Mouse (Mus musculus) hindbrain, embryonic 13.5 days (tissue): ENCODE data around the gene Lhpp. TPM values are rescaled to one million over a fixed set of nuclear protein-coding genes. Genes with fewer than 3 reads are reported as not detected.

Experiments
- ATAC-seq: fragments of 200-750 bp; cut with Nextera tagmentation; 2 replicates; pipeline ENCODE4 v1.8.0; 2017; ENCODE audit warnings: moderate TSS enrichment; ENCODE audit not compliant: low FRiP score
- H3K27ac ChIP-seq: fragments of 300-500 bp; sonication (generic); 2 replicates; pipeline ENCODE4 v1.5.1; 2015; ENCODE audit warnings: inconsistent platforms, mild to moderate bottlenecking, moderate library complexity
- H3K27me3 ChIP-seq: fragments of 300-500 bp; sonication (generic); 2 replicates; pipeline ENCODE4 v1.6.1; 2015; ENCODE audit warnings: mild to moderate bottlenecking, inconsistent platforms
- H3K36me3 ChIP-seq: fragments of 300-500 bp; sonication (generic); 2 replicates; pipeline ENCODE4 v1.6.1; 2015; ENCODE audit warnings: mild to moderate bottlenecking, inconsistent platforms
- H3K4me1 ChIP-seq: fragments of 300-500 bp; sonication (generic); replicated peaks from 2 replicates; pipeline ENCODE4 v1.6.1; 2015; ENCODE audit warnings: inconsistent platforms
- H3K4me2 ChIP-seq: fragments of 300-500 bp; sonication (generic); 2 replicates; pipeline ENCODE4 v1.6.1; 2015; ENCODE audit warnings: inconsistent platforms, mild to moderate bottlenecking, moderate library complexity
- H3K4me3 ChIP-seq: fragments of 300-500 bp; sonication (generic); 2 replicates; pipeline ENCODE4 v1.5.1; 2015; ENCODE audit warnings: mild to moderate bottlenecking, inconsistent platforms
- H3K9ac ChIP-seq: fragments of 300-500 bp; sonication (generic); 2 replicates; pipeline ENCODE4 v1.6.1; 2015; ENCODE audit warnings: mild to moderate bottlenecking, inconsistent platforms
- H3K9me3 ChIP-seq: fragments of 300-500 bp; sonication (generic); 2 replicates; pipeline ENCODE4 v1.6.1; 2016; ENCODE audit warnings: inconsistent platforms
- WGBS: fragments of 180-500 bp; shearing (Covaris S2); methylation state at CpG from one replicate; pipeline ENCODE4 v1.1.7; 2015; 5-methylcytosine and 5-hydroxymethylcytosine counted together
- polyA plus RNA-seq: library from polyadenylated mRNA; unstranded; fragments of >200 nt; fragmentation: Nextera tagmentation; extraction: Ambion mirVana; gene quantifications from 2 replicates; pipeline ENCODE4 v1.2.1, GENCODE M21; 2015

Gene Lhpp
- polyA plus RNA-seq, 1 experiment from 2014 or later = 30.9 TPM

- no peak overlapping the region for H3K9ac ChIP-seq
Measured at GRCm38 (mm10) chr7:132600926-132601325, 9.5 kb upstream of the Lhpp start.

DNA sequence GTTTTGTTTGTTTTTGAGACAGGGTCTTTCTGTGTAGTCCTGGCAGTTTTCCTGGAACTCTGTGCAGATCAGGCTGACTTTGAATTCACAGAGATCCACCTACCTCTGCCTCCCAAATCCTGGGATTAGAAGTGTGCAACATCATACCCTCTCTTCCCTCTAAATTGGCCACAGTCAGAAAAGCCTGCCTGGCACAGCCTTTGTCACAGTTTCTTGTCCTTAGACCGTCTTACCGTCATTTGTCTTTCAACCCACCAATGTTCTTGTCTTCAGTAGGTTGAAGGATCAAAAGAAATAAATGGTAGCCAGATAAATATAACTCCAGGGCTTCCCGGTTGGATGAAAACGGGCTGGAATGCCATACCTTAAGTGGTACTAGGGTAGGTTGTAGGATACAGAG lies 5.7 kb upstream of the Lhpp start:
- Histone ChIP-seq H3K27ac (no peak overlapping the region), H3K36me3 (no peaks in the 10 kb centered on the region), H3K27me3 (peaks cover 64% of the 10 kb centered on the region), H3K9ac (no peak overlapping the region), H3K4me1 (peaks cover 12% of the 10 kb centered on the region), H3K9me3 (no peaks in the 10 kb centered on the region), H3K4me2 (no peak overlapping the region), H3K4me3 (no peak overlapping the region)
- 84% methylated on average over 4 of the region's 4 CpGs for WGBS
- ATAC-seq = no peak

More at GRCm38 (mm10) chr7:132600926-132601325, 9.5 kb upstream of the Lhpp start:
- no peaks in the 10 kb centered on the region for H3K36me3 ChIP-seq
- 7% methylated on average over 8 of the region's 8 CpGs for whole genome bisulfite sequencing
- no peak overlapping the region for H3K27ac ChIP-seq
- H3K4me2 ChIP-seq = no peak overlapping the region
- peaks cover 89% of the 10 kb centered on the region for H3K27me3 ChIP-seq
- no peak overlapping the region for H3K4me3 ChIP-seq
- H3K4me1 ChIP-seq = peaks cover 43% of the 10 kb centered on the region
- H3K9me3 ChIP-seq = no peaks in the 10 kb centered on the region
- no peak for ATAC-seq

DNA sequence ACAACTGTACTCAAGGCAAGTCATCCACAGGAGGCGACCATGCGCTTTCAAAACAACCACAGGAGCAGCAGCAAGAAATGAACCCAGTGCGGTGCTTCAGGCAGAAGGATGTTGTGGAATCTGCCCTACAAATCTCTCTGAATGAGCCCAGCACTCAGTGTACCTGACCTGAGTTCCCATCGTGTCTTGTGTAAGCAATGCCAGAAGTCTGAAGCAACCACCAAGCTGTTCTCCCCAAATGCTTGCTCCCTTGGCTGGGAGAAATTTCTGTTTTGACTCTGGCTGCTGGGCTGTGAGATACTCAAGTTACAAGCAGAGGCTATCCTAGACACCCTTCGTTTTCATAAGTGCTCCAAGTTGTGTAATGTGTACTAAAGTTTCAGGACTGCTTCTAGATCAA lies 4.7 kb upstream of the Lhpp start:
- Histone ChIP-seq H3K4me2 (no peak overlapping the region), H3K9me3 (no peaks in the 10 kb centered on the region), H3K27me3 (peaks cover 54% of the 10 kb centered on the region), H3K36me3 (no peaks in the 10 kb centered on the region), H3K4me1 (peaks cover 7% of the 10 kb centered on the region), H3K4me3 (no peak overlapping the region), H3K9ac (no peak overlapping the region), H3K27ac (no peak overlapping the region)
- no peak for ATAC-seq
- 67% methylated on average over 5 of the region's 5 CpGs for WGBS

DNA sequence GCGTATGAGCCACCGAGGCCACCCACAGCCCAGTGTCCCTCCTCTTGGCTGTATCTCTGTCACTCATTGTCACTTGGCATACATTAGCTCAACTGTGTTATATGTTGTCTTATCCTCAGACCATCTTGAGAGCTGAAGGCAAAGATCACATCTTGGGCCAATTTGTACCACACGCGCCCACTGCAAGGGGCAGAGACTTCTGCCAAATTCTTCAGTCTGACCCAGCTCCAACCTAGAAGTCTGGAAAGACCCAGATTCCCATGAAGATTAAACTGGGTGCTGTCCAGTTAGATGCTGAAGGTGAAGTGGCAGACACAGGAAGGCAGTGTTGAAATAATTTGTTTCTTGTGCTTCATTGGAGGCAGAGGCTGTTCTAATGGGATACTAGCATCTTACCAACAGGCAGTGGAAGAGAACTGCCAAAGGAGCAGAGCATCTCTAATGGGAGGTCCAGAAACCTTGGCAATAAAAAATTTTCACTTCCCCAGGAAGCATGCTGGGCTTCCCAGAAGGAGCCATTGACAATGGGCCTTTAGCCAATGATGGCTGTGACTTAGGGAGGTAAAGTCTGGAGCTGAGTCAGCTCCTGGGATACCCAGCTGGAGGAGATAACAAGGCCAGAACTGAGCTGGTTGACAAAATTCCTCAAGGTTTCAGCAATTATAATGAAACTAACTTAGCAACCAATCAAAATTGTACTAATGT lies 2.0 kb upstream of the Lhpp start:
- 97% methylated on average over 4 of the region's 4 CpGs for WGBS
- H3K27ac ChIP-seq = no peak overlapping the region
- ATAC-seq = no peak
- no peak overlapping the region for H3K9ac ChIP-seq
- H3K36me3 ChIP-seq = no peaks in the 10 kb centered on the region
- no peaks in the 10 kb centered on the region for H3K9me3 ChIP-seq
- H3K4me2 ChIP-seq = no peak overlapping the region
- peaks cover 31% of the 10 kb centered on the region; the same call in 1 of the 2 replicates for H3K27me3 ChIP-seq
- no peak overlapping the region for H3K4me3 ChIP-seq
- H3K4me1 ChIP-seq = peaks cover 8% of the 10 kb centered on the region; the same call in 1 of the 2 replicates

DNA sequence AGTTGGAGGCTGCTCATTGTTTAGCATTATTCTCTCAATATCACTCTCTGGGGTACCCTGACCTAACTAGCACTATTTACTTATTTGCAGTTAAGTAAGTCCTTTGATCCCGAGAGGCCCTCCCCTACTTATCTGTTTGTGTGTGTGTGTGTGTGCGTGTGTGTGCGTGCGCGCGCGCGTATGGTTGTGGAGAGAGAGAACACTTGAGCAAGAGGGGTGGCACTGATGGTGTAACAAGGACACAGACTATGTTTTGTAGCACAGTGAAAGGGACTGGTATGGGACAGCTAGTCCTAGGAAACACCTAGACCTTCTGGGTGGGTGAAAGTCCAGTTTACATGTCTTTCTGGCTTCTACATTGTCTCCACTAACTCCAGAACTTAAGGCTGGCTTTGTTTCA lies 1.1 kb downstream of the Lhpp start:
- Histone ChIP-seq H3K9me3 (no peaks in the 10 kb centered on the region), H3K4me1 (peaks cover 14% of the 10 kb centered on the region), H3K27me3 (peaks cover 10% of the 10 kb centered on the region), H3K4me2 (no peak overlapping the region), H3K27ac (no peak overlapping the region), H3K4me3 (no peak overlapping the region), H3K36me3 (no peaks in the 10 kb centered on the region), H3K9ac (no peak overlapping the region)
- WGBS = 94% methylated on average over 8 of the region's 8 CpGs
- ATAC-seq = no peak

DNA sequence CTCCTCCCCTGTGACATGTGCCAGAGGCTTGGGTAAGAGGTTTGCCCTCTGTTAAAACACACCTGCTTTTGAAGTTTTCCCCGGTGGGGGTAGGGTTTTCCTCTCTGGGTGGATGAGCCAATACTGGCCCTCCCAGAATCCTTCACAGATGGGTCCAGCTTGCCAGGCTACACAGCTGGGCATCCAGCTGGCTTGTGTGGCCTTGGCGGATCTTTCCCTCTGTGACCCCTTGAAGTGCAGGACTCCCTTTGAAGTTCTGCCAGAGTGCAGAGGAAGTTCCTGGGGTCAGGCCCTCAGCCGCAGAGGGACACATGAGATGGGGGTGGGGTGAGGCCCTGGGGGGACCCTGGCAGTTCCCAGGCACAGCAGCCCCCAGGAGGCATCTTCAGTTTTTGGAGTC lies 4.9 kb downstream of the Lhpp start:
- Histone ChIP-seq H3K36me3 (no peaks in the 10 kb centered on the region), H3K27me3 (peaks cover 6% of the 10 kb centered on the region; the same call in 1 of the 2 replicates), H3K4me3 (no peak overlapping the region), H3K27ac (no peak overlapping the region), H3K4me1 (peaks cover 12% of the 10 kb centered on the region), H3K9me3 (no peaks in the 10 kb centered on the region), H3K9ac (no peak overlapping the region), H3K4me2 (no peak overlapping the region)
- no peak for ATAC-seq
- 21% methylated on average over 3 of the region's 3 CpGs for WGBS

- Histone ChIP-seq H3K4me1 (peaks cover 7% of the 10 kb centered on the region), H3K27ac (no peak overlapping the region), H3K4me3 (no peak overlapping the region), H3K36me3 (no peaks in the 10 kb centered on the region), H3K9me3 (no peaks in the 10 kb centered on the region), H3K27me3 (peaks cover 6% of the 10 kb centered on the region; the same call in 1 of the 2 replicates), H3K9ac (no peak overlapping the region), H3K4me2 (no peak overlapping the region)
- WGBS = 12% methylated on average over 6 of the region's 6 CpGs
- ATAC-seq = no peak
Measured at GRCm38 (mm10) chr7:132616391-132616790, 6.0 kb downstream of the Lhpp start.

DNA sequence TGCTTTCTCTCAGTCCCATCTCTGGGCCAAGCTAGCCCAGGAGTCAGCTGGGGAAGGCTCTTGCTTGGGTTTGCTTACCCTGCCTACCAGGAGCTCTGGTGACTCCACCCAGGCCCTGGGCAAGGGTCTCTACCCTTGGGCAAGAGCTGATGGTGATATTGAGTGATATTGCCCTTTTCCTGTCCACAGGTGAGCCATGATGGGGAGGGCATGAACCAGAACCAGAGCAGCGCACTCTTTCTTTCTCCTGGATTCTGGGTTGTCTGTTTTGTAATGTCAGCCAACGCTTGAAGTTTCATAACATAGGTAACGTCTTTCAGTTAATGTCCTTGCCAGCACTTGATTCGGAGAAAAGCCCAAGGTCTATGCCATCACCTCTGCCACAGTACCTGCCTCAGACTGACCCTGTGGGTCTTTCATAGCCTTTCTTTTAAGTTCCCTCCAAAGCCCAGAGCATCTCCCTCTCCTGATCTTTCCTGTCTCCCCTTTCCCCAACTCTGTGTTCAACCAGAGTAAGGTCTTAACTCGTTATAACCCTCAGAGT lies 6.7 kb downstream of the Lhpp start:
- H3K4me2 ChIP-seq = no peak overlapping the region
- 90% methylated on average over 5 of the region's 5 CpGs for WGBS
- no peak for ATAC-seq

GRCm38 (mm10) chr7:132619549-132619948 lies 9.1 kb downstream of the Lhpp start:
- Histone ChIP-seq H3K4me1 (peaks cover 7% of the 10 kb centered on the region), H3K9me3 (no peaks in the 10 kb centered on the region), H3K4me2 (no peak overlapping the region), H3K27me3 (peaks cover 6% of the 10 kb centered on the region; the same call in 1 of the 2 replicates), H3K9ac (no peak overlapping the region), H3K27ac (no peak overlapping the region), H3K4me3 (no peak overlapping the region), H3K36me3 (no peaks in the 10 kb centered on the region)
- 87% methylated on average over 8 of the region's 8 CpGs for WGBS
- no peak for ATAC-seq

More for the DNA sequence above, 6.7 kb downstream of the Lhpp start:
- Histone ChIP-seq H3K27ac (no peak overlapping the region), H3K36me3 (no peaks in the 10 kb centered on the region), H3K9ac (no peak overlapping the region), H3K4me1 (peaks cover 7% of the 10 kb centered on the region), H3K27me3 (peaks cover 6% of the 10 kb centered on the region; the same call in 1 of the 2 replicates), H3K4me3 (no peak overlapping the region), H3K9me3 (no peaks in the 10 kb centered on the region)

GRCm38 (mm10) chr7:132619975-132620918 lies 9.8 kb downstream of the Lhpp start:
- Histone ChIP-seq H3K9me3 (no peaks in the 10 kb centered on the region), H3K36me3 (no peaks in the 10 kb centered on the region), H3K27ac (no peak overlapping the region), H3K4me1 (peaks cover 4% of the 10 kb centered on the region), H3K9ac (no peak overlapping the region), H3K4me3 (no peak overlapping the region), H3K27me3 (peaks cover 6% of the 10 kb centered on the region; the same call in 1 of the 2 replicates), H3K4me2 (no peak overlapping the region)
- 88% methylated on average over 15 of the region's 15 CpGs for WGBS
- ATAC-seq = no peak

DNA sequence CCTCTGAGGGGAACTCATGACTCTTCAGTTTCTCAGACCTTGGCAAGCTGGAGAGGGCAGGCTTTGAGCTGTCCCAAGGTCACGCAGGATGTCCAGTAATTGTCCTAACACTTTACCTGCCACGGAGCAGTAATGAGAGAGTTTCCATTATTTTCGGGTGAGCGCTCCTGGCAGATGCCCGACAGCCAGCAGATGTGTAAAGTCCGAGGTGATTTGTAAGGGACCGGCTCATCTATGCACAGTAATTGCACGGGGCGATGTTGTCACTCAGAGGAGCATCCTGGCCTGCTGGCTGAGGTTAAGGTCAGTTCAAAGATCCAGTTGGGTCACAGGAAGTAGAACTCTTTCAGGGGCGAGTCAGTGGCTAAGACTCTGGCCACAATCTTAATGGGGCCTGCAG lies 13.7 kb downstream of the Lhpp start:
- WGBS = 84% methylated on average over 10 of the region's 10 CpGs
- Histone ChIP-seq H3K9ac (no peak overlapping the region), H3K4me3 (no peak overlapping the region), H3K9me3 (no peaks in the 10 kb centered on the region), H3K27me3 (0 out of 2 replicates have a peak, but pooled peaks cover 5% of the 10 kb centered on the region), H3K4me1 (no peaks in the 10 kb centered on the region), H3K4me2 (no peak overlapping the region), H3K27ac (no peak overlapping the region), H3K36me3 (no peaks in the 10 kb centered on the region)
- ATAC-seq = no peak

- Histone ChIP-seq H3K27ac (no peak overlapping the region), H3K36me3 (no peaks in the 10 kb centered on the region), H3K9ac (no peak overlapping the region), H3K4me3 (no peak overlapping the region), H3K9me3 (no peaks in the 10 kb centered on the region), H3K4me2 (no peak overlapping the region), H3K4me1 (0 out of 2 replicates have a peak, but pooled peaks cover 4% of the 10 kb centered on the region), H3K27me3 (0 out of 2 replicates have a peak, but pooled peaks cover 5% of the 10 kb centered on the region)
- WGBS = 44% methylated on average over 4 of the region's 4 CpGs
- no peak for ATAC-seq
Measured at GRCm38 (mm10) chr7:132626174-132626573, 15.7 kb downstream of the Lhpp start.
